Mouse (Mus musculus) spleen, embryonic (tissue): Measurements from ENCODE around the gene Nfe2l1.
"Not testable (repeated sequence)": the region's sequence is repeated elsewhere in the genome, so short reads cannot be mapped to it uniquely, and the experiment has no call there.

Experiments
- CTCF ChIA-PET: fragments of 350-600 bp; sonication (Branson Sonifier 250); formaldehyde crosslinking; loops from one replicate; lab custom pipeline; 2022; lab: Charles Lee

Gene Nfe2l1

GRCm38 (mm10) chr11:96822675-96823470 is 6.9 kb downstream of the Nfe2l1 start:
- CTCF ChIA-PET: no interaction called here

- CTCF ChIA-PET: interaction anchor here (0.6 kb wide), 1 partner anchor 1469 kb away, joined by 9 read pairs; no protein-coding TSS in a partner anchor
These were observed 7.8 kb downstream of the Nfe2l1 start for GRCm38 (mm10) chr11:96821956-96822355.

- CTCF ChIA-PET: no interaction called here
These were observed 11.5 kb downstream of the Nfe2l1 start for GRCm38 (mm10) chr11:96818128-96818710.

- CTCF ChIA-PET: no interaction called here
These were observed 12.8 kb downstream of the Nfe2l1 start for GRCm38 (mm10) chr11:96816979-96817378.

GRCm38 (mm10) chr11:96816494-96816893 is 13.3 kb downstream of the Nfe2l1 start:
- CTCF ChIA-PET: no interaction called here

- CTCF ChIA-PET: no interaction called here
These were observed 13.9 kb downstream of the Nfe2l1 start for GRCm38 (mm10) chr11:96815895-96816294.

GRCm38 (mm10) chr11:96814443-96814842 is 15.3 kb downstream of the Nfe2l1 start:
- CTCF ChIA-PET: no interaction called here

GRCm38 (mm10) chr11:96813920-96814319 is 15.8 kb downstream of the Nfe2l1 start:
- CTCF ChIA-PET: no interaction called here

GRCm38 (mm10) chr11:96813455-96813854 is 16.3 kb downstream of the Nfe2l1 start:
- CTCF ChIA-PET: no interaction called here

- CTCF ChIA-PET: not testable (repeated sequence)
These were observed 18.6 kb downstream of the Nfe2l1 start for GRCm38 (mm10) chr11:96811188-96811587.

GRCm38 (mm10) chr11:96809562-96810235 is 20.1 kb downstream of the Nfe2l1 start:
- CTCF ChIA-PET: interaction anchor here (0.6 to 0.7 kb wide), 3 partner anchors 10 to 53 kb away, joined by 4 to 6 read pairs (median 5); no protein-coding TSS in a partner anchor

- CTCF ChIA-PET: no interaction called here
These were observed 21.7 kb downstream of the Nfe2l1 start for GRCm38 (mm10) chr11:96808066-96808465.

- CTCF ChIA-PET: interaction anchor here (0.7 kb wide), 1 partner anchor 274 kb away, joined by 4 read pairs; no protein-coding TSS in a partner anchor
These were observed 24.2 kb downstream of the Nfe2l1 start for GRCm38 (mm10) chr11:96805606-96806005.

- CTCF ChIA-PET: interaction anchor here (0.5 to 0.7 kb wide), 2 partner anchors 11 to 1048 kb away, joined by 4 to 7 read pairs; no protein-coding TSS in a partner anchor
These were observed 30.3 kb downstream of the Nfe2l1 start for GRCm38 (mm10) chr11:96799511-96799910.

- CTCF ChIA-PET: interaction anchor here (0.6 to 0.8 kb wide), 3 partner anchors 17 to 177 kb away, joined by 3 to 4 read pairs (median 3); no protein-coding TSS in a partner anchor
These were observed 33.2 kb downstream of the Nfe2l1 start for GRCm38 (mm10) chr11:96796586-96796985.

- CTCF ChIA-PET: interaction anchor here (0.8 to 0.9 kb wide), 2 partner anchors 12 to 114 kb away, joined by 3 read pairs; no protein-coding TSS in a partner anchor
These were observed 33.7 kb downstream of the Nfe2l1 start for GRCm38 (mm10) chr11:96796081-96796480.

GRCm38 (mm10) chr11:96795491-96795890 is 34.3 kb downstream of the Nfe2l1 start:
- CTCF ChIA-PET: interaction anchor here (0.9 kb wide), 1 partner anchor 12 kb away, joined by 3 read pairs; no protein-coding TSS in a partner anchor

- CTCF ChIA-PET: no interaction called here
These were observed 39.1 kb downstream of the Nfe2l1 start for GRCm38 (mm10) chr11:96790681-96791080.

- CTCF ChIA-PET: interaction anchor here (0.7 kb wide), 1 partner anchor 1195 kb away, joined by 5 read pairs; no protein-coding TSS in a partner anchor
These were observed 39.8 kb downstream of the Nfe2l1 start for GRCm38 (mm10) chr11:96789990-96790389.

- CTCF ChIA-PET: interaction anchor here (0.7 kb wide), 1 partner anchor 1196 kb away, joined by 5 read pairs; no protein-coding TSS in a partner anchor
These were observed 40.6 kb downstream of the Nfe2l1 start, which contains the start of gene Cbx1 for GRCm38 (mm10) chr11:96788871-96789795. TSS of gene Cbx1 (plus strand) at chr11:96789127.
